Mouse (Mus musculus): ENCODE measurements around the gene Ube2e3. TPM values are rescaled to one million over a fixed set of nuclear protein-coding genes. Genes with fewer than 3 reads are reported as not detected.
A peak's percentile ranks its signal among the peaks of the same experiment; 100 is the strongest.

Ube2e3 gene
- polyA plus RNA-seq (2012; rRNA removed), result 161 and 171 TPM in 2 replicates

DNA sequence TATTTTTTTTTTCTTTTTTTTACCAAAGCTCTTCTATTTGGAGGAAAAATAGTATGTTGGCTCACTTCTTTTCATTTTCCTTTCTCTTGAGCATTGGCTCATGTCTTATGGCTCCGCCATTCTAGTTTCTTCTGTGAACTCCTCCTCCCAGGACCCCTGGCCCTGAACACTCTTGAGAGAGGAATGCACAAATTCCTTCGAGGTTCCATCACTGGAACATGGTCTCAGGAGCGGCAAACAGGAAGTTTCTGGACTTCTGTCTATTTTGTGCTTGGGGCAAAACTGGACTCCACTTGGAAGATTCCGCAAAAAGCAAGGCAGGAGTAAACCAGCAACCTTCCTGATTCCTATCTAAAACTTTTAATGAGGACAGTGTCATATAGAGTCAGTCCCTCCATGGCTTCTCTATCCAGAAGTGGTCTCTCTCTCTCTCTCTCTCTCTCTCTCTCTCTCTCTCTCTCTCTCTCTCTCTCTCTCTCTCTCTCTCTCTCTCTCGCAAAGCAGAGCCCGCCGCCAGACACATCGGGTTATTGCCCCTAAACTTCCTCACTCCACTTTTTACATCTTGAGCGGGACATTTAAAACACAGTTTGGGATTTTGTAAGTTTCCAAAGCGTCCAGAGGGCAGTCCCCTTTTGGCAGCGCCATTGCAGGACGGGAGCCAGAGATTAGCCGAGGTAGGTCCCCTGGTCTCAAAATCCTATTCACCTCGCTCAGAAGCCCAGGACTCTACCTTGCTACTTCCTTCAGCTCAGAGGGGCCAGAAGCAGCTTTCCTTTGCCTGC is at the start of gene Ube2e3:
Gene Ube2e3 (plus strand): TSS at position 399 of the 785 bp plus-strand sequence.
- DNase-seq (ENCODE audit: low read depth), result peak; percentile 37
- TF ChIP-seq POLR2A (IDR thresholded peaks at IDR 0.05; ENCODE audit: borderline replicate concordance, extremely low read depth, insufficient read depth, insufficient read length, poor library complexity, severe bottlenecking) (no peak), CTCF (IDR thresholded peaks at IDR 0.05; ENCODE audit: borderline replicate concordance, extremely low read depth, insufficient read depth, insufficient read length) (no peak)

GRCm38 (mm10) chr2:78829887-78830286 is 38.0 kb upstream of the Ube2e3 start:
- no peak for TF ChIP-seq POLR2A (IDR thresholded peaks at IDR 0.05; ENCODE audit: borderline replicate concordance, extremely low read depth, insufficient read depth, insufficient read length, poor library complexity, severe bottlenecking)
- TF ChIP-seq CTCF (IDR thresholded peaks at IDR 0.05; ENCODE audit: borderline replicate concordance, extremely low read depth, insufficient read depth, insufficient read length), result no peak
- no peak for DNase-seq (ENCODE audit: low read depth)

GRCm38 (mm10) chr2:78841494-78842224 is 26.3 kb upstream of the Ube2e3 start:
- no peak for DNase-seq (ENCODE audit: low read depth)
- TF ChIP-seq CTCF (IDR thresholded peaks at IDR 0.05; ENCODE audit: borderline replicate concordance, extremely low read depth, insufficient read depth, insufficient read length) (no peak), POLR2A (IDR thresholded peaks at IDR 0.05; ENCODE audit: borderline replicate concordance, extremely low read depth, insufficient read depth, insufficient read length, poor library complexity, severe bottlenecking) (no peak)

DNA sequence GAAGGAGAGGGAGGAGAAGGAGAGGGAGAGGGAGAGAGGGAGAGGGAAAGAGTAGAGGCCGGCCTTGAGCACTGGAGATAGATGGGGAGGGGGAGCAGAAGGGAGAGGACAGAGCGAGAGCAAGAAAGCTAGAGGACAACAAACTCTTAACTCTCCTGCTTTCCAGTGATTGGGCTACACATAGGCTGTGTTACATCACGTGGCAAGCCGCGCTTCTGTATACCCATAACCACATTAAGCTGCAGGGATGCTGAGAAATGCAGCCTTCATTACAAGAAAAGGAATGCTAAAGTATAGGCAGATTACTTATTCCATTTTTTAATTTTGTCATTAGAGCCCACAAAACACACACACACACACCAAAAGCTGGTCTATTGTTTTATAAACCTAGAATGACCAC is 23.6 kb upstream of the Ube2e3 start:
- no peak for DNase-seq (ENCODE audit: low read depth)
- TF ChIP-seq CTCF (IDR thresholded peaks at IDR 0.05; ENCODE audit: borderline replicate concordance, extremely low read depth, insufficient read depth, insufficient read length) (no peak), POLR2A (IDR thresholded peaks at IDR 0.05; ENCODE audit: borderline replicate concordance, extremely low read depth, insufficient read depth, insufficient read length, poor library complexity, severe bottlenecking) (no peak)

- TF ChIP-seq POLR2A (IDR thresholded peaks at IDR 0.05; ENCODE audit: borderline replicate concordance, extremely low read depth, insufficient read depth, insufficient read length, poor library complexity, severe bottlenecking) (no peak), CTCF (IDR thresholded peaks at IDR 0.05; ENCODE audit: borderline replicate concordance, extremely low read depth, insufficient read depth, insufficient read length) (no peak)
- no peak for DNase-seq (ENCODE audit: low read depth)
Measured at GRCm38 (mm10) chr2:78845274-78845673, 22.6 kb upstream of the Ube2e3 start.

- no peak for TF ChIP-seq POLR2A (IDR thresholded peaks at IDR 0.05; ENCODE audit: borderline replicate concordance, extremely low read depth, insufficient read depth, insufficient read length, poor library complexity, severe bottlenecking)
- TF ChIP-seq CTCF (IDR thresholded peaks at IDR 0.05; ENCODE audit: borderline replicate concordance, extremely low read depth, insufficient read depth, insufficient read length), result no peak
- DNase-seq (ENCODE audit: low read depth), result no peak
Measured at GRCm38 (mm10) chr2:78845717-78846116, 22.2 kb upstream of the Ube2e3 start.

GRCm38 (mm10) chr2:78854315-78854714 is 13.6 kb upstream of the Ube2e3 start:
- TF ChIP-seq POLR2A (IDR thresholded peaks at IDR 0.05; ENCODE audit: borderline replicate concordance, extremely low read depth, insufficient read depth, insufficient read length, poor library complexity, severe bottlenecking) (no peak), CTCF (IDR thresholded peaks at IDR 0.05; ENCODE audit: borderline replicate concordance, extremely low read depth, insufficient read depth, insufficient read length) (no peak)
- no peak for DNase-seq (ENCODE audit: low read depth)

GRCm38 (mm10) chr2:78858628-78859027 is 9.3 kb upstream of the Ube2e3 start:
- DNase-seq (ENCODE audit: low read depth), result no peak
- TF ChIP-seq CTCF (IDR thresholded peaks at IDR 0.05; ENCODE audit: borderline replicate concordance, extremely low read depth, insufficient read depth, insufficient read length) (no peak), POLR2A (IDR thresholded peaks at IDR 0.05; ENCODE audit: borderline replicate concordance, extremely low read depth, insufficient read depth, insufficient read length, poor library complexity, severe bottlenecking) (no peak)

GRCm38 (mm10) chr2:78859266-78860087 is 8.4 kb upstream of the Ube2e3 start:
- TF ChIP-seq CTCF (IDR thresholded peaks at IDR 0.05; ENCODE audit: borderline replicate concordance, extremely low read depth, insufficient read depth, insufficient read length) (no peak), POLR2A (IDR thresholded peaks at IDR 0.05; ENCODE audit: borderline replicate concordance, extremely low read depth, insufficient read depth, insufficient read length, poor library complexity, severe bottlenecking) (no peak)
- peak; percentile 32 for DNase-seq (ENCODE audit: low read depth)

GRCm38 (mm10) chr2:78860088-78860372 is 7.9 kb upstream of the Ube2e3 start:
- no peak for TF ChIP-seq POLR2A (IDR thresholded peaks at IDR 0.05; ENCODE audit: borderline replicate concordance, extremely low read depth, insufficient read depth, insufficient read length, poor library complexity, severe bottlenecking)
- TF ChIP-seq CTCF (IDR thresholded peaks at IDR 0.05; ENCODE audit: borderline replicate concordance, extremely low read depth, insufficient read depth, insufficient read length), result no peak
- no peak for DNase-seq (ENCODE audit: low read depth)

DNA sequence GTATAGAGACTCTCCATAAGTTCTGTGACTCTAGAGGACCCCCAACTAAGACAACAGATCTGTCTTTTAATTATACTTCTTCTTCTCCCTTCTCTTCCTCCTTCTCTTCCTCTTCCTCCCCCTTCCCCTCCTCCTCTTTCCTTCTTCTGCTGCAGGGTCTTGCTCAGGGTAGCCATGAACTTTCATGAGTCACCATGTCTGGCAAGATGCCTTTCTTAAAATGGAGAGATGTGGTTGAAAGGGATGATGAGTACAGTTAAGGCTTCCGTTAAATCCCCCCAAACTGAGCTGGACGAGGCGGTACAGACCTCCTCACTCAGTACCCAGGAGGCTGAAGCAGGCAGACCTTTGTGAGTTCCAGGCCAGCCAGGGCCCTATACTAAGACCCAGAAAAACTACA is 3.8 kb upstream of the Ube2e3 start:
- DNase-seq (ENCODE audit: low read depth), result no peak
- no peak for TF ChIP-seq POLR2A (IDR thresholded peaks at IDR 0.05; ENCODE audit: borderline replicate concordance, extremely low read depth, insufficient read depth, insufficient read length, poor library complexity, severe bottlenecking)
- TF ChIP-seq CTCF (IDR thresholded peaks at IDR 0.05; ENCODE audit: borderline replicate concordance, extremely low read depth, insufficient read depth, insufficient read length), result no peak

Data from brain, embryonic 14.5 days (tissue).